Mouse (Mus musculus): ENCODE data around the gene Tbcc. TPM values are rescaled to one million over a fixed set of nuclear protein-coding genes. Genes with fewer than 3 reads are reported as not detected.

Tbcc gene
- polyA plus RNA-seq, 1 experiment = 11.5 TPM

GRCm38 (mm10) chr17:46895426-46895825 is 4.9 kb downstream of the Tbcc start:
- Histone ChIP-seq H3K4me1 (ENCODE audit: control insufficient read depth, insufficient read depth, low read length) (peaks cover 8% of the 10 kb centered on the region), H3K27ac (ENCODE audit: insufficient read depth, low read length) (no peak overlapping the region)
- TF ChIP-seq POLR2A (IDR thresholded peaks at IDR 0.05; ENCODE audit: low read depth, low read length) = no peak
- TF ChIP-seq CTCF (IDR thresholded peaks at IDR 0.05; ENCODE audit: borderline replicate concordance, insufficient read depth, low read length) = no peak

GRCm38 (mm10) chr17:46897221-46897950 is 6.9 kb downstream of the Tbcc start:
- H3K27ac ChIP-seq (ENCODE audit: insufficient read depth, low read length) = no peak overlapping the region
- TF ChIP-seq POLR2A (IDR thresholded peaks at IDR 0.05; ENCODE audit: low read depth, low read length) (no peak), CTCF (IDR thresholded peaks at IDR 0.05; ENCODE audit: borderline replicate concordance, insufficient read depth, low read length) (no peak)
- no peak overlapping the region for H3K4me3 ChIP-seq (ENCODE audit: insufficient read depth, low read length)
- H3K4me1 ChIP-seq (ENCODE audit: control insufficient read depth, insufficient read depth, low read length) = peaks cover 8% of the 10 kb centered on the region

More at GRCm38 (mm10) chr17:46895426-46895825, 4.9 kb downstream of the Tbcc start:
- H3K4me3 ChIP-seq (ENCODE audit: insufficient read depth, low read length) = no peak overlapping the region

- TF ChIP-seq CTCF (IDR thresholded peaks at IDR 0.05; ENCODE audit: borderline replicate concordance, insufficient read depth, low read length) (no peak), POLR2A (IDR thresholded peaks at IDR 0.05; ENCODE audit: low read depth, low read length) (no peak)
- H3K27ac ChIP-seq (ENCODE audit: insufficient read depth, low read length) = no peak overlapping the region
- no peak overlapping the region for H3K4me3 ChIP-seq (ENCODE audit: insufficient read depth, low read length)
- H3K4me1 ChIP-seq (ENCODE audit: control insufficient read depth, insufficient read depth, low read length) = peaks cover 5% of the 10 kb centered on the region; the same call in 1 of the 2 replicates
Measured at GRCm38 (mm10) chr17:46900941-46901340, 10.5 kb downstream of the Tbcc start.

GRCm38 (mm10) chr17:46903876-46904490 is 13.5 kb downstream of the Tbcc start:
- no peak overlapping the region for H3K27ac ChIP-seq (ENCODE audit: insufficient read depth, low read length)
- TF ChIP-seq POLR2A (IDR thresholded peaks at IDR 0.05; ENCODE audit: low read depth, low read length) (no peak), CTCF (IDR thresholded peaks at IDR 0.05; ENCODE audit: borderline replicate concordance, insufficient read depth, low read length) (peak; percentile 83; the same call in 1 of the 2 replicates)
- H3K4me1 ChIP-seq (ENCODE audit: control insufficient read depth, insufficient read depth, low read length) = no peaks in the 10 kb centered on the region
- H3K4me3 ChIP-seq (ENCODE audit: insufficient read depth, low read length) = no peak overlapping the region

GRCm38 (mm10) chr17:46910186-46910585 is 19.7 kb downstream of the Tbcc start, which contains the start of gene Prph2:
Prph2 (plus strand) TSS chr17:46910459.
- Histone ChIP-seq H3K4me1 (ENCODE audit: control insufficient read depth, insufficient read depth, low read length) (no peaks in the 10 kb centered on the region), H3K4me3 (ENCODE audit: insufficient read depth, low read length) (no peak within 1 kb of the TSS)
- no peak for TF ChIP-seq POLR2A (IDR thresholded peaks at IDR 0.05; ENCODE audit: low read depth, low read length)

GRCm38 (mm10) chr17:46912331-46912730 is 21.8 kb downstream of the Tbcc start:
- Histone ChIP-seq H3K4me3 (ENCODE audit: insufficient read depth, low read length) (no peak overlapping the region), H3K27ac (ENCODE audit: insufficient read depth, low read length) (no peak overlapping the region), H3K4me1 (ENCODE audit: control insufficient read depth, insufficient read depth, low read length) (no peaks in the 10 kb centered on the region)
- no peak for TF ChIP-seq POLR2A (IDR thresholded peaks at IDR 0.05; ENCODE audit: low read depth, low read length)
- TF ChIP-seq CTCF (IDR thresholded peaks at IDR 0.05; ENCODE audit: borderline replicate concordance, insufficient read depth, low read length) = no peak

More at GRCm38 (mm10) chr17:46910186-46910585, 19.7 kb downstream of the Tbcc start, which contains the start of gene Prph2:
- no peak within 1 kb of the TSS for H3K27ac ChIP-seq (ENCODE audit: insufficient read depth, low read length)

- Histone ChIP-seq H3K27ac (ENCODE audit: insufficient read depth, low read length) (no peak overlapping the region), H3K4me1 (ENCODE audit: control insufficient read depth, insufficient read depth, low read length) (no peaks in the 10 kb centered on the region), H3K4me3 (ENCODE audit: insufficient read depth, low read length) (no peak overlapping the region)
- TF ChIP-seq POLR2A (IDR thresholded peaks at IDR 0.05; ENCODE audit: low read depth, low read length) (no peak), CTCF (IDR thresholded peaks at IDR 0.05; ENCODE audit: borderline replicate concordance, insufficient read depth, low read length) (no peak)
Measured at GRCm38 (mm10) chr17:46915129-46915528, 24.6 kb downstream of the Tbcc start.

- no peak overlapping the region for H3K4me3 ChIP-seq (ENCODE audit: insufficient read depth, low read length)
- H3K4me1 ChIP-seq (ENCODE audit: control insufficient read depth, insufficient read depth, low read length) = no peaks in the 10 kb centered on the region
- H3K27ac ChIP-seq (ENCODE audit: insufficient read depth, low read length) = no peak overlapping the region
- TF ChIP-seq CTCF (IDR thresholded peaks at IDR 0.05; ENCODE audit: borderline replicate concordance, insufficient read depth, low read length) (no peak), POLR2A (IDR thresholded peaks at IDR 0.05; ENCODE audit: low read depth, low read length) (no peak)
Measured at GRCm38 (mm10) chr17:46918951-46919350, 28.5 kb downstream of the Tbcc start.

GRCm38 (mm10) chr17:46920855-46921254 is 30.4 kb downstream of the Tbcc start:
- no peaks in the 10 kb centered on the region for H3K4me1 ChIP-seq (ENCODE audit: control insufficient read depth, insufficient read depth, low read length)
- no peak overlapping the region for H3K27ac ChIP-seq (ENCODE audit: insufficient read depth, low read length)
- TF ChIP-seq POLR2A (IDR thresholded peaks at IDR 0.05; ENCODE audit: low read depth, low read length) (no peak), CTCF (IDR thresholded peaks at IDR 0.05; ENCODE audit: borderline replicate concordance, insufficient read depth, low read length) (no peak)
- H3K4me3 ChIP-seq (ENCODE audit: insufficient read depth, low read length) = no peak overlapping the region

- TF ChIP-seq CTCF (IDR thresholded peaks at IDR 0.05; ENCODE audit: borderline replicate concordance, insufficient read depth, low read length) (no peak), POLR2A (IDR thresholded peaks at IDR 0.05; ENCODE audit: low read depth, low read length) (no peak)
- Histone ChIP-seq H3K4me3 (ENCODE audit: insufficient read depth, low read length) (no peak overlapping the region), H3K4me1 (ENCODE audit: control insufficient read depth, insufficient read depth, low read length) (no peaks in the 10 kb centered on the region), H3K27ac (ENCODE audit: insufficient read depth, low read length) (no peak overlapping the region)
Measured at GRCm38 (mm10) chr17:46926192-46926591, 35.7 kb downstream of the Tbcc start.

Data from embryonic fibroblast, embryonic 13.5 days (primary cell).